Mouse (Mus musculus) spleen, postnatal 4 days (tissue): ENCODE measurements around the gene Iah1.

ENCODE experiments used
- DNase-seq, 2 experiments: peaks; one replicate each; pipeline ENCODE4 v3.0.0; 2022; ENCODE audit warnings: low spot score in 2 of 2

The Iah1 gene

DNA sequence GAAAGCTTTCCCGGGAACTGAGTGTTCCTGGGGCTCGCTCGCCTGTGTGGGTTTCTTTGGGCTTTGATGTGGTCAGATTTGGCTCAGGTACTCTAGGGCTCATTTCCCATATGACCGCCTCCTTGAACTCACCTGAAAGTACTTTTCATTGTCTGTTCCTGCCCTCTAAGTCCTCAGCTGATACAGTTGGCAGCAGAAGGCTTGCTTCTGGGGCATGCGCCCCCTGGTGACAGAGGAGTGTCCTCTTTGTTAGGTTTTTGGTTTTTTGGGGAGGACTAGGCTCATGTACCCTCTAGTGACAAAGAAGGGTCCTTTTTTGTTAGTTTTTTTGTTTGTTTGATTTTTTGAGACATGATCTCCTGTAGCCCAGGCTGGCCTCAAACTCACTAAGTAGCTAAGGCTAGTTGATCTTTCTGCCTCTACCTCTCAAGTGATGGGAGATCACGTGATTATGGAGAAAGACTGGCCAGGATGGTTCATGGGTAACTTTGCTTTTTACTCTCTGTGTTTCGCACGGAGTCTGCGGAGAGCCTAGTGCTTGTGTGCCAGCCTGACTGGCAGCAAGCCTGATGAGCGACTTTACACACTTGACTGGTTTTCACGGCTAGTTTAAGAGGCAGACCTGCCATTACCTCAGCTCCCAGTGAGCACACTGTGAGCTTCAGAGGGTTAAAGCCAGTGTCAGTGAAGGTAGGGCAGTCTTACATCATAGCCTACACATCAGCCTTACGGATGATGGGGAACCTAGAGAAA, 2.1 kb downstream of the Iah1 start:
- peak; percentile 77 to 89 for DNase-seq

DNA sequence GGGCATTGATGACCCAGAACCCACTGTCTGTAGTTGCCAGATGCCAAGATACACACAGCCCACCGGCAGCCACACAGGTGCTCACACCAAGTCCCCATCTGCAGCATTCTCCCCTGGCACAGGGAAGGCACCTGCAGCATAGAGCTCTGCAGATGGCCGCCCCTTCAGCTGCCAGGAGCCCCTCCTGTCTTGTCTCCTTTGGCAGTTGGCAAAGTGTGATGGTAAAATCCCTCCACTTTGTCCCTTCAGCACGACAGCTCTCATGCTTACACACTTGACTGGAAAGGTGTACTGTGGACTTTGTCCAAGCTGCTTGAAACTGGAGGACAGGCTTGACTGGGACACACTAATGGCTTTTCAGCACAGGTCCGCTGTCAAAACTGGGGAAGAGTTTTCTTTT, 4.1 kb downstream of the Iah1 start:
- no peak for DNase-seq

DNA sequence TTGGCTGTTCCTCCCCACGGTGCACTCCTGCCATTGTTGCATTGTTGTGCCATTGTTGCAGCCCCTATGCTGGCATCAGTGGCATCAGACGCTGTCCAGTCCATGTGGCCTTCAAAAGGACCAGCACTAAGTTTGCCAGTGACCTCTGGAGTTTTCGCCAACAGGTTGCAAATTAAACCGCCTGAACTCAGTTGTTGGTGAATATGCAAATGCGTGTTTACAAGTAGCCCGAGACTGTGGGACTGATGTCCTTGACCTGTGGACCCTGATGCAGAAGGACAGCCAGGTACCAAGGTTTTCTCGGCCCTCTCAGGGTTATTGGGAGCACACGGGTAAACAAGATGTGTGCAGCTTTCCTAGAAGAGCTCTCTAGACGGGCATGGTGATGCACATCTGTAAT, 5.0 kb downstream of the Iah1 start:
- no peak for DNase-seq

DNA sequence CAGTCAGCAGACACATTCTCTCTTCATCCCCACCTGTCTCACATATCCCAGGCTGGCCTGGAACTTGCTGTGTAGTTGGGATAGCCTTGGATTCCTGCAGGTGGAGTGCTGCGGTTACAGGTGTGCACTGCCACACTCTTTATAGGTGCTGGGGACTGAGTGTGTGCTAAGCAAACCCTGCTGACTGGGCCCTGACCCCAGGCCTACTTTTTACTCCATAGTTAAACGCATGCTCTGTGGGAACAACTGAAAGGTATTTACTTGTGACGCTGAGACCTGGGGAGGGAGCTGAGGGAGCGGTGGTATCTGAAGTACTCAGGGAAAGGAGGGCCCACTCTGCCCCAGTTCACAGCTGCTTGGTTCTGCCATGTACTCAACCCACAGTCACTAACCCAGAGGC, 6.1 kb downstream of the Iah1 start:
- no peak for DNase-seq

DNA sequence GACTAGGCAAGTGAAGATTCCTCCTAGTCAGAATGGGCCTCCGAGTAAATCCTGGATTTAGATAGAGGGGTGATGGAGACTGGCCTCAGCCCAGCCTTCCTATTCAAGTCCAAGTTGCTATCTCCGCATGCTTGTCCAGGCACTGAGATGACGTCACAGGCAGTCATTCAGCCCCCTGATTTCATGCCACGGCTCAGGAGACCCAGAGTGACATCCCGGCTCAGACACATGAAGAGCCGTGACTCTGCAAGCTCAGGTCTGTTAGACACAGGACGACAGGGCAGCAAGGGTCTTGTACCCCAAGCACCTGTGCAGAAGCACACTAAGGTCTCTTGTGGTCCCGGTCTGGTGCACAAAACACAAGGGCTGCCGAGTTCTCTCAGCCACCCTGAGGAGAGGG, 6.7 kb downstream of the Iah1 start:
- DNase-seq = no peak

DNA sequence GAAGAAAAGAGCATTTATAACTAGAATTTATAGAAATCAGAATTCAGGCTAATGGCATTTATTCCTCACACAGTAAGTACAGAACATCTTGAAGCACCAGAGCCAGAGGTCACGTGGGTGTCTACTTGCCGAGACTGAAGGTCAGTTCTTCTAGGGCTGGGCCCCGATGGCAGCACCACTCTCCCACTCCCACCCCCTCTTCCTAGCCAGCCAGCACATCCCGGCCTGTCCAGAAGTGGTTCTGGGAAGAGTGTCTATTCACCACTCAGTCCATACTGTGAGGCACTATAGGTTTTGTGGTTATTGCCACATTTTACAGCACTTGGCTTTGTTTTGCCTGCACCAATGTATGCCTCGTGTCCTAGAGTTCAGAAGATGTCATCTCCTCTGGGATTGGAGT, 7.9 kb downstream of the Iah1 start:
- DNase-seq = no peak

DNA sequence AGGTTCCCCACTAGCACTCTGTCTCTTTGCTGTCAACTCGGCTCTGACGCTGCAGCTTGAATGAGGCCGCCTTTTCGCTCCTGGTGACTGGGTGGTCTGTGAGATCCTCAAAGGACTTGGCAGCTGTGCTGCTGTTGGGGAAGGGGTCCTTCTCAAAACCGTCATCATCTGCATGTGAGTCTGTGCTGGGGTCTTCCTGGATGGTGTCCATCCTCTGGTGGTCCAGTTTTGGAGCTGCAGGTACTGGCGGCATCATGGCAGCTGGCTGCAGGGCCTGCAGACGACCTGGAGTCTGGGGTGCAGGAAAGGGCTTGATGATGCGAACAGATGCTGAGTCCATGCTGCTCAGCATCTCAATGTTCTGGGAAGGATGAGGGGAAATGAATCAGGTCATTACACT, 9.1 kb downstream of the Iah1 start:
- DNase-seq = no peak

DNA sequence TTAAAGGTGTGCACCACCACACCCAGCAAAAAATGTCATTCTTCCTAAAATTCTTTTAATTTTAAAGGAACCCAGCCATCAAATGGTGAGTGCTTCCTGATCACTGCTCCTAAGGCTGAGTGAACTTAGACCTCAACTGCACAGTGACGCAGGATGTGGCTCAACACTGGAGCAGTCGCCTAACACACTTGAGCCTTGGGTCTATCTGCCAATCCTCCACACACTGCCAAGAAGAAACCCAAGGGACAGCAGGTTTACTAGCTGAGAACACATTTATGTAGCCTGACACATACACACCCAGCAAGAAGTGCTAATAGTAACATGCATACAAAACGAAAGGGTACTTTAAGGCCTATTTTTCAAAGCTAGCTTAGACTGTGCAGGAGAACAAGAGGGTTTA, 10.1 kb downstream of the Iah1 start:
- DNase-seq = no peak

DNA sequence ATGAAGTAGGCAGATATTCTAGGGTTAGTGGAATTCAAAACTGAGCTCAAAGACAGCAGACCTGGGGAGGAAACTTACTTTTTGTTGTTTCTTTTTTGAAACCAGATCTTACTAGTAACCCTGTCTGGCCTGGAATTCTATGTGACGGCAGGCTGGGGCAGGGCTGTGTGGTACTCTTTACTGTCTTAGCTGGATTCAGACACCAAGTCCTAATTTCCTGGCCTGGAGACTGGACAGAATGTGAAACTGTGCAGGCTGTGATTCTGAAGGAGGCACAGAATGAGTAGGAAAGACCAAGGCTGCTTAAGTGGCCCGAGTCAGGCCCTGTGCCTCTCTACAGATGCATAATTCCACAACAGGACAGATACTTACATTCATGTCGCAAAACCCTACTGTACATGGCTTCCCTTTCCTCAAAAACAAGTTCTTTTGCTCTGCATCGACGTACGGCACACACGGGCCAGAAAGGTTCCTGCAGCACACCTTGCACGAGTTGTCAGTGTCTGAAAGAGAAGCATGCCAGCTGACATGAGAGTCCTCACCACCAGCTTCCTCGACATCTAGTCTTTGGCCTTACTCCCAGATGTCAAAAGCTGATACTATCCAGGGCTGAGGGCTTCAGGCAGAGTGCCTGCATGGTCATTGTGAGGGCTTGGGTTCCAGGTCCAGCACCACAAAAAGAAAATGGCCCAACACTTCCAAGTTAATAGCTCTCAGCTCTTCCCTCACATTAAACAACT, 13.6 kb downstream of the Iah1 start:
- no peak for DNase-seq

DNA sequence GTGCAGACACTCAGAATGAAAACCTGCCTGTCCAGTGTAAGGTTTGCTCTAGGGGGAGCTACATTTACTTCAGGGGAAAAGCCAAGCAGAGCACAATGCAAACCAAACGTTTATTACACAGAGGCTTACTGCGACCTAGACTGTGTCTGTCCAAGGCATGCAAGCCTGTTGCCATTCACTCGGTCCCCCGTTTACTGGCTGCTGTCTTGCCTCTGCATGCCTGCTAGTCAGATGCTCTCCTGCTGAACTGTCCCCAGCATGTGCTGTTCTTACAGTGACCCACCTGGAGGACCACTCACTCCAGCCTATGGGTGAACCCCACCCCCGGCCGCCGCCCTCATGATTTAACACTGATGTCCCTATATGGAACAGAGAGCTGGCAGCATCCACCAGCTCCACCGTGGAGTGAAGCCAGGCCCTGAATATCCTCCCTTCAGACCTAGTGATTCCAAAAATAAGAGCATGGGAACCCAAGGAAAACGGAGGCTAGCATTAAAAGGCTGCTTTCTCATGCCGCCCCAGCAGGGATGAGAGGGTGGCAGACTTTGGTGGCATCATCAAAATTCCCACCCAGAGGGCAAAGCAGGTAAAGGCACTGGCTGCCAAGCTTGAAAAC, 14.9 kb downstream of the Iah1 start:
- DNase-seq = no peak

DNA sequence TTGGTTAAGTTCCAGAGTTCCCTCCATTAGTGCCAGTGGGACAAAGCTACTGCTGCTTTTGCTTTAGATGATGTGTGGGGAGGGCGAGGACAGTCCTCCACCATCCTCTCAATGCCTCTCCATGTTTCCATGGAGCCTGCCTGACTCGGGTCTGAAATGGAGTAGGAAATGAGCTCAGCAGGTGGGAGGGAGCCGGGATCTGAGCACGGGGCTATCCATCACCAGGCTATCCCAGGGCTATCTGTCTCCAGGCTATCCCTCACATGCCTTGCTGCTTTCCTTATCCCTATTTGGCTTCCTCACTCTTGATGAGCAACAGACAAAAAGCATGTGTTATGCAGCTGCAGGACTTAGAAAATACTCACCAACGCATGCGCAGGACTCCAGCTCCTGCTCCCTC, 15.5 kb downstream of the Iah1 start:
- DNase-seq = no peak

DNA sequence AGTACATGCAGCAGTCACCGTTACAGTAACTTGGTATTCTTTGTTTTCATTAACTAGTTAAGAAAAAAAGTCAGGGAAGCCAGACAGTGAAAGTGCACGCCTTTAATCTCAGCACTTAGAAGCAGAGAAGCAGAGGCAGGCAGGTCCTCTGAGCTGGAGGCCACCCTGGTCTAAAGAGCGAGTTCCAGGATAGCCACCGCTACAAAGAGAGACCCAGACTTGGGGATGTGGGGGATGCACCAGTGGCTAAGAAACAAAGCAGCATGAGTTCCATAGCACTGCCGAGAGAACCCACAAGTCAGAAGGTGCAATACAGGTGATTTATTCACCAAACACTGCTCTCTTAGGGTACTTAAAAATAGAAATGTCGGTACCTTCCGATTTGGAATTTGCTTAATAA, 16.8 kb downstream of the Iah1 start:
- DNase-seq = no peak

DNA sequence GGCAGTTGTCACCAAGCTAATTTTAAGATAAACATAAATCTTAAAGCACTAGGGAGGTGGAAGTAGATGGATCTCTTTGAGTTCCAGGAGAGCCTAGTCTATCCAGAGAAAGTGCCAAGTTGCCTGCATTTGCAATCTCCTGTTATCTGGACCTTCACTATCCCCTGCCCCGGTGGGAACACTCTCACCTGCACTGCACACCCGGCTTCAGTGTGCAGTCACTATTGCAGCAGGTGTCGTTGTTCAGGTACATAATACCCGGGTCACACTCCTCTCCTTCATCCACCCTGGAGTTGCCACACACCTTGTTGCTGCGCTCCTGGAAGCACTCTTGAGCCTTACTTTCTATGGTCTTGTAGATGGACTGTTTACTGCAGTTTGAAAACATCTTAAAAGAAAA, 17.6 kb downstream of the Iah1 start:
- DNase-seq = no peak

DNA sequence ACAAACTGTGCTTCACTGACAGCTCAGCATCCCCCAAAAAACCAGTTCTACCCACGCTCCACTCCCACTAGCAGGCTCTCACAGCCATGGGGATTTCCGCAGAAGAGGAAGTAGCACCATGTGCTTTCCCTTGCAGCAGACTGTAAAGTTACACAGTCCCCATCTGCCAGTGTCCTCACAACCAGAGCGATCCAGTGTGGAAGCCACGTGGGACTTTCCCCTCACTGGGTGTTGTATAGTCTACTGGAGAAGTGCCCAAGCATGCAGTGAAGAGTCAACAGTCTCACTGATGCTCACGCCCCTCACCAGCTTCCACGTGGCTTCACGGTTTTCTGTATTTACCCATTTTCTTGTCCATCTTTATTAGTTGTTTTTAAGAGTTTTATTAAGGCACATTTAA, 19.7 kb downstream of the Iah1 start:
- DNase-seq = peak in 1 of 2 experiments; percentile 44

DNA sequence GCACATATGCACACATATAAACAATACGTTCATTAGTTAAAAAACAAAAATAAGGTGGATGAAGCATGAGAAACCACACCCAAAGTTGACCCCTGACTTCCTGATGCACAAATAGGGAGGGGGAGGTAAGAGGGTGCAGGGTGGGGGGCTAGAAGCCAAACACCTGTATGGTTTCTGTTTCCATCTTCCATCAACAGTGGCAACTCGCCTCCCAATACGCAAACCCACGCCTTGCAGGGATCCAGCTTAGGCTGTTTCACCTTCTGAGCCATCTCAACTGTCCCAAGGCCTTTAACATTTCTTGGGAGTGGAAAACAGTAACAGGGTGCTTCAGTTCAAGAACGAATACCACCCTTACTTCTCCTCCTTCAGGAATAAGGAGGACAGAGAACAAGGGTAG, 21.0 kb downstream of the Iah1 start:
- no peak for DNase-seq

DNA sequence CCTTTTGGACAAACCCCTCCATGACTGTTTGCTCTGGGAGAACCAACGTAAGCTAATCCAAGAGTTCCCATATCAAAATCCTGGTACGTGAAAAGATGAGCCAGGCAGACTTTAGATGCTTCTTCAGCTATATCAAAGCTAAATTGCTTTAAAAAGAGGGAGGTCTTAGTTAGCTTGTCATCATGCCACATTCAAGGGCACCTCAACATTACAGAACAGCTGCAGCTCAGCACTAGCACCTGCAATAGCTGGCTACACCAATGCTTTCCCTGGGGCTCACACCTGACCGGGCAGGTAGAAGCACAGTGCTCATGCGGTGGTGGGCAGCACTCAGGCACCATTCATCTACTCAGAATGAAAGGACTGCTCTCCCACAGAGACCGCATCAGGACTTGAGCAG, 24.5 kb downstream of the Iah1 start:
- DNase-seq = no peak

DNA sequence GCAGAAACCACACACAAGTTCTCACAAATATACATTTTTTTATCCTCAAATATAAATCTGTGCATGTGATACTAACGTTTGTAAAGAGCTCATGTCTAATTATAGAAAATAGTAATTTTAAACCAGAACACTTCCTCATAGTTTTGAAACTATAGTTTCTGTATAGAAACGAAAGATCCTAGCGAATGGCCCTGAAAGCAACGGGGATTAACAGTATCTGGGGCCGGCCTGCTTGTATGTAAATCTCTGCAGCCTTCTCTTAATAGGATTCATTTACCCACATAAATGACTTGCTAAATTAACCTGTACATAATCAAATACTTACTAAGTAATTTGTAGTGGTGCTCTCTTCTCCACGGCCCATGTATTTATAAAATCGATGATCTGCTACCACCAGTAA, 30.8 kb downstream of the Iah1 start:
- no peak for DNase-seq

DNA sequence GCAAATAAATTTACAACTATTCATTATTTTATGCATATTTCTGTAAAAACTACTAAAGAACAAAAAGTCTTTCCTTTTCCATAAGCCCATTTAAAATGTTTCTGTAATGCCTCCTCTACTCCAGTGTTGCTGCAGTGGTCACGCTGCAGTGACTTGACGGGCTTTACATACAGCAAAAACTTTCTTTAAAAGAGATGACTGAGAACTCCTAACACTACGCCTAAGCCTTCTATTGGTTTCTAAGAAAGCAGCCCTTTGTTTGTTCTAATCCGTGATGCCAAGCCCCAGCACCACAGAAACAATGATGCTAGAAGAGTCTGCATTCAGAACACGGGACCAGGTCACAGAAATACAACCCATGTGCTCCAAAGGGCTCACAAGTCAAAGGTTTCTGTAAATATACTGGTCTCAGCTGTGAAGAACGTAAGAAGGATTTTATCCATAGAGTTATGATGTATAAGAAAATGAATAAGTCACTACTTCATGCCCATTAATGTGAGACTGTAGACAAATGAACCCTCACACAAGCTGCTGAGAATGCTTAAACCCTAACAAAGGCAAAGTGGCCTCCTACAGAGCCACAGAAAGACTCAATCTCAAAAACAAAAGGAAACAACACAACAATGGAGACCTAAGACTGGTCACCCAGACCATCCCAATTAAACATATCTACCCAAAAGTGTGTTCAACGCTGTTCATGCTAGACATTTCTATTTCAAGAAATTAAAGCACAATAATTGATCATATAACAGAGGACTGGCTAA, 34.1 kb downstream of the Iah1 start:
- no peak for DNase-seq

DNA sequence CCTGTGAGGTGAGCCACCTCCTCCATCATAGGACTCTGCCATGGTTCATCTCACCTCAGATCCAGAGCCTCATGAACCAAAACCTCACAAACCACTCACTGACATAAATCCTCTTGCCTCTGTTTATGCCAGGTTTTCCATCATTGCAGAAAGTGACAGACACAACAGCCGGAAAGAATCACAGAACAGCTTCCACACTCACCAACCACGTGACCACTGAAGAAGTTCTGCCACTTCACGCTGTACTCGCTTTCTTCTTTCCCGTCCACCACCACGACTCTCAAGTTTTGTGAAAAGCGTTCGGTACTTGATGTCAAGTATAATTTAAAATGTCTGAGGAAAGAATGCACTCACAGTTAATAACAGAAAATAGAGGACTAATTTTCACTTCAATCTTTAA, 37.5 kb downstream of the Iah1 start:
- DNase-seq = no peak

DNA sequence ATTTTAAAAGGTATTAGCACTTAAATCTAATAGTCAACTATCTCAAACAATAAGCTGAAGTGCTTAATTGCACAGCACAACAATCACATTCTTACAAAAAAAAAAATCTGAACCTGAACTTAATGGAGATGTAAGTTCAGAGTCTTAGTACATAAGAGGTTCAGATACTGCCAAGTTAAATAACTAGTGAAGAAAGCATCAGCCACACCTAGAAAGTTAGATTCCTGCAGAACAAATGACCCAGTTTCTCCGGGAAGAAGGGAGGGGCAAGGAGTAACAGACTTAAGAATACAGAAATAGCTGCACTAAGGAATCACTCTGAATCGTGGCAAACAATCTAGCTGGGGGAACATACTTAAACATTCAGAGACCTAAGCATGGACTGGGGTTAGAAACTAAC, 46.5 kb downstream of the Iah1 start:
- DNase-seq = no peak

DNA sequence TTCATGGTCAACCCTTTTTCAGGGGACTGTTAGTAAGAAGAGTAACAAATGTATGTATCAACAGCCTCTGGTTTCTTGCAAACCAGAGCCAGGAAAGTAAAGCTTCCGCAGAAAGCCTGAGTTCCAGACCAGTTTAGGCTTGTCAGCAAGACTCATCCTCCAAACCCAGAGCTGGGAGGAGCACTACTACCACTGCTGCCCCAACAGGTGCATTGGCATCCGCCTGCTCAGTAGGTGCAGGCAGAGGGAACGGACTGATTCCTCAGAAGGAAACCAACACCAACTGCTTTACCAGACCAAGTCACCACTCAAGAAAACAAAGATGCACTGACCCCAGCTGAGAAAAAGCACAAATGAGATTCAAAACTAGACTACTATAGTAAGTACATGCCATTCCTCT, 47.0 kb downstream of the Iah1 start:
- DNase-seq = no peak

DNA sequence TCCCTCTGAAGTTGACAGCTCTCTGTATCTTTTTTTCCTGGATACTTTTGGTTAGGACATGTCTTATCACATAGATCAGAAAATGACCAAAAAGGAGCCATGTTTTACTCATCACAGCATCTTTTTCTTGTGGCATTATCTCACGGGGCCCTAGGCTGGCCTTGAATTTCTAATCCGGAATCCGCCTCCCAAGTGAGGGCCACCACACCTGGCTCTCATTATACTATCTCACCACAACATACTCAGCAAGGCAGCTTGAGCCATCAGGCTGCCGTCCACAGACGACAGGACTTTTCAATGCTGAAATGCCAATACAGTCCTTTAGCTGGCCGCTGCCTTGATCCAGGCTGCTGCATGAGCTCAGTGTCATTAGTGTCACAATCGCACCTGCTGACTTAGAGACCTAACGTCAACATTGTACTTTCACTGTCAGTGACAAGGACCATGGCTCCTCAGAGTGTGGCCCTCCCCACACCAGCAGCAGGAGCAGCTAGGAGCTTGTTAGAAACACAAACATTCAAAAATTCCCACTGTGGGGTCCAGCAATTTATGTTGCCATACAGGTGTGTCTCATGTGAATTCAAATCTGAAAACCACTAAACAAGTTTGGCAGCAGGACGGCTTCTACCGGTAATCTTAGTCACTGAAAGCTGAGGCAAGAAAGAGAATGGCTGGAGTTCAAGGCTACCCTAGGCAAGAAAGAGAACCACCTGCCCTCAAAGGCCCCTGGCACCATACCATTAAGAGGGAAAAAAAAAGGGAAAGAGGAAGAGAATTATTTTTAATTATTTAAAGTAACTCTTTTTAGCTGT, 48.6 kb downstream of the Iah1 start:
- no peak for DNase-seq
